18 mouse cellular contexts compared by ENCODE assay signal in genomic region chr14:120960991-120961390, GRCm38 (mm10). TPM values are rescaled to one million over a fixed set of nuclear protein-coding genes. Genes with fewer than 3 reads are reported as not detected.
DNase-seq lines count a peak whose midpoint lies in the region; ATAC-seq and TF ChIP-seq lines count a peak whose summit lies in the region.
"Had no signal": no experiment of that assay in that cellular context is flagged by ENCODE, and none has a peak within 500 bp of the region (broad histone marks: within the 10 kb centered on the region; RNA-seq: fewer than 3 reads in every experiment).

No protein-coding gene starts in this region.

- no peak for DNase-seq in hindbrain, embryonic 10.5 days (ENCODE audit: low spot score)
- DNase-seq in right cerebral cortex, adult 18-20 months: peak; percentile 33
- DNase-seq in right cerebral cortex, postnatal 14 days: no peak
- DNase-seq in layer of hippocampus, adult 9-11 months: peak; percentile 41
- no peak for DNase-seq in lung, adult 2 months
- no peak for DNase-seq in thymus, postnatal 4 days
- DNase-seq: cerebellum, adult 9-10 months; gastrocnemius, adult 2 months; kidney, postnatal 4 days; spleen, adult 18-20 months had no signal

- TF ChIP-seq CTCF in lung, adult 2 months (IDR thresholded peaks at IDR 0.05; ENCODE audit: insufficient read depth, low read length): no peak

- H3K9ac ChIP-seq in hindbrain, embryonic 12.5 days: no peak overlapping the region
- H3K9ac ChIP-seq: hindbrain, embryonic 15.5 days; limb, embryonic 15.5 days; neural tube, embryonic 15.5 days had no signal

- no peak overlapping the region for H3K4me2 ChIP-seq in hindbrain, embryonic 12.5 days (replicated peaks)
- H3K4me2 ChIP-seq: hindbrain, embryonic 15.5 days; limb, embryonic 15.5 days; neural tube, embryonic 15.5 days had no signal

- peak overlapping the region; percentile 61 for H3K27ac ChIP-seq in hindbrain, embryonic 12.5 days
- H3K27ac ChIP-seq in hindbrain, embryonic 10.5 days: no peak overlapping the region
- H3K27ac ChIP-seq: gastrocnemius, adult 2 months; heart, embryonic 10.5 days; limb, embryonic 15.5 days; neural tube, embryonic 15.5 days had no signal

- no peak overlapping the region for H3K4me3 ChIP-seq in hindbrain, embryonic 12.5 days
- no peak overlapping the region for H3K4me3 ChIP-seq in hindbrain, embryonic 10.5 days
- no peak overlapping the region for H3K4me3 ChIP-seq in lung, adult 2 months (replicated peaks; ENCODE audit: extremely low read depth, low read depth, low read length)
- H3K4me3 ChIP-seq: gastrocnemius, adult 2 months; heart, embryonic 10.5 days; hindbrain, embryonic 15.5 days; limb, embryonic 15.5 days; neural tube, embryonic 15.5 days had no signal

- no peaks in the 10 kb centered on the region for H3K9me3 ChIP-seq in hindbrain, embryonic 12.5 days (replicated peaks)
- H3K9me3 ChIP-seq in hindbrain, embryonic 10.5 days: no peaks in the 10 kb centered on the region
- H3K9me3 ChIP-seq: heart, embryonic 10.5 days; hindbrain, embryonic 15.5 days; limb, embryonic 15.5 days; neural tube, embryonic 15.5 days had no signal

- H3K4me1 ChIP-seq in hindbrain, embryonic 12.5 days: no peaks in the 10 kb centered on the region
- no peaks in the 10 kb centered on the region; the same call in 1 of the 2 replicates for H3K4me1 ChIP-seq in hindbrain, embryonic 10.5 days (replicated peaks)
- no peaks in the 10 kb centered on the region for H3K4me1 ChIP-seq in lung, adult 2 months (ENCODE audit: control insufficient read depth, insufficient read depth, low read length)
- H3K4me1 ChIP-seq: heart, embryonic 10.5 days; neural tube, embryonic 15.5 days had no signal

- ATAC-seq in hindbrain, embryonic 12.5 days (ENCODE audit: low FRiP score): peak; percentile 48; the same call in 1 of the 2 replicates
- no peak for ATAC-seq in cerebellum, adult (ENCODE audit: insufficient number of reproducible peaks, low FRiP score, low TSS enrichment)
- ATAC-seq: lung, postnatal 0 days had no signal

- no peaks in the 10 kb centered on the region for H3K27me3 ChIP-seq in hindbrain, embryonic 12.5 days
- no peaks in the 10 kb centered on the region for H3K27me3 ChIP-seq in hindbrain, embryonic 10.5 days (ENCODE audit: insufficient read depth, poor library complexity, severe bottlenecking)
- H3K27me3 ChIP-seq: hindbrain, embryonic 15.5 days; limb, embryonic 15.5 days; neural tube, embryonic 15.5 days had no signal

- TF ChIP-seq POLR2A in lung, adult 2 months (IDR thresholded peaks at IDR 0.05; ENCODE audit: borderline replicate concordance, extremely low read depth, low read depth, low read length): no peak

- H3K36me3 ChIP-seq in hindbrain, embryonic 12.5 days: no peaks in the 10 kb centered on the region
- no peaks in the 10 kb centered on the region for H3K36me3 ChIP-seq in hindbrain, embryonic 10.5 days
- H3K36me3 ChIP-seq: G1E; heart, embryonic 10.5 days; hindbrain, embryonic 15.5 days; limb, embryonic 15.5 days; neural tube, embryonic 15.5 days had no signal

- WGBS in hindbrain, embryonic 12.5 days: 52% methylated on average over 5 of the region's 5 CpGs
- WGBS in hindbrain, embryonic 10.5 days: 61% methylated on average over 5 of the region's 5 CpGs
- WGBS in lung, adult 2 months: 62% methylated on average over 5 of the region's 5 CpGs

RNA-seq across cellular contexts. Expression of gene Ipo5, which starts 50.0 kb away (rescaled TPM):
- 89.0 and 90.2 TPM in 2 replicates for polyA plus RNA-seq in hindbrain, embryonic 12.5 days (2016; fragmentation: Nextera tagmentation; extraction: Ambion mirVana)
- 105 and 132 TPM in 2 replicates for polyA plus RNA-seq in hindbrain, embryonic 10.5 days (2016; fragmentation: Nextera tagmentation; extraction: Ambion mirVana)
- polyA plus RNA-seq in lung, adult 2 months (2012; rRNA removed): 10.3 and 17.8 TPM in 2 replicates

Comparison
In these comparisons a context has a peak if more than half of its experiments do, and no peak if none do; other contexts are left out.
1. DNase-seq: peak in right cerebral cortex, adult 18-20 months (single experiment) and layer of hippocampus, adult 9-11 months (single experiment); none in hindbrain, embryonic 10.5 days (single experiment), right cerebral cortex, postnatal 14 days (single experiment), lung, adult 2 months (single experiment) and thymus, postnatal 4 days (single experiment).